ENCODE assay signal across 18 mouse cellular contexts in genomic region chr12:85867125-85867524, GRCm38 (mm10). TPM values are rescaled to one million over a fixed set of nuclear protein-coding genes. Genes with fewer than 3 reads are reported as not detected.
DNase-seq lines count a peak whose midpoint lies in the region; ATAC-seq and TF ChIP-seq lines count a peak whose summit lies in the region.
"Had no signal": no experiment of that assay in that cellular context is flagged by ENCODE, and none has a peak within 500 bp of the region (broad histone marks: within the 10 kb centered on the region; RNA-seq: fewer than 3 reads in every experiment).

No protein-coding gene starts in this region.

- TF ChIP-seq EP300 in liver, postnatal 0 days (IDR thresholded peaks at IDR 0.05; ENCODE audit: low read depth), result no peak

- no peak for DNase-seq in forebrain, postnatal 0 days
- no peak for DNase-seq in forebrain, embryonic 14.5 days (ENCODE audit: low spot score)
- DNase-seq in liver, postnatal 0 days, result no peak
- DNase-seq in liver, result no peak
- DNase-seq in A20 (ENCODE audit: low read depth, low spot score), result peak; percentile 30
- DNase-seq in layer of hippocampus, adult 9-11 months, result no peak
- DNase-seq in cerebellum, adult 18-20 months, result no peak
- DNase-seq: adrenal gland, postnatal 14 days; cerebellum, postnatal 14 days; kidney, adult 18-20 months; lung, postnatal 10 days; right cerebral cortex, postnatal 4 days had no signal

- no peaks in the 10 kb centered on the region; the same call in 1 of the 2 replicates for H3K36me3 ChIP-seq in forebrain, postnatal 0 days (ENCODE audit: insufficient read depth)
- peaks cover 9% of the 10 kb centered on the region; the same call in 1 of the 2 replicates for H3K36me3 ChIP-seq in forebrain, embryonic 14.5 days (ENCODE audit: control insufficient read depth, insufficient read depth, low read length)
- peaks cover 6% of the 10 kb centered on the region; the same call in 1 of the 2 replicates for H3K36me3 ChIP-seq in liver, postnatal 0 days (replicated peaks; ENCODE audit: insufficient read depth, low read length)
- H3K36me3 ChIP-seq: forebrain, embryonic 12.5 days; stomach, embryonic 15.5 days had no signal

- TF ChIP-seq CTCF in forebrain, postnatal 0 days (IDR thresholded peaks at IDR 0.05; ENCODE audit: low read depth), result 0 out of 2 replicates have a peak, but pooled peaks have one; percentile 29
- peak; percentile 15; the same call in 1 of the 2 replicates for TF ChIP-seq CTCF in liver, postnatal 0 days (IDR thresholded peaks at IDR 0.05; ENCODE audit: low read depth)

- H3K27me3 ChIP-seq in forebrain, postnatal 0 days (ENCODE audit: insufficient read depth, low read length), result no peaks in the 10 kb centered on the region
- no peaks in the 10 kb centered on the region for H3K27me3 ChIP-seq in forebrain, embryonic 14.5 days (replicated peaks; ENCODE audit: control insufficient read depth, insufficient read depth, low read length)
- no peaks in the 10 kb centered on the region for H3K27me3 ChIP-seq in liver, postnatal 0 days (ENCODE audit: insufficient read depth, low read length)
- H3K27me3 ChIP-seq: forebrain, embryonic 12.5 days; stomach, embryonic 15.5 days had no signal

- H3K4me2 ChIP-seq in forebrain, postnatal 0 days (ENCODE audit: low read depth), result no peak overlapping the region
- no peak overlapping the region for H3K4me2 ChIP-seq in forebrain, embryonic 14.5 days (ENCODE audit: low read length)
- no peak overlapping the region for H3K4me2 ChIP-seq in liver, postnatal 0 days (ENCODE audit: low read depth, low read length)
- H3K4me2 ChIP-seq: forebrain, embryonic 12.5 days; heart, embryonic 11.5 days; liver, embryonic 11.5 days; midbrain, embryonic 11.5 days; stomach, embryonic 15.5 days had no signal

- H3K27ac ChIP-seq in forebrain, postnatal 0 days (ENCODE audit: low read depth, low read length), result no peak overlapping the region
- H3K27ac ChIP-seq in forebrain, embryonic 14.5 days (ENCODE audit: low read depth, low read length), result no peak overlapping the region
- H3K27ac ChIP-seq in liver, postnatal 0 days (ENCODE audit: low read depth), result no peak overlapping the region
- H3K27ac ChIP-seq: forebrain, embryonic 12.5 days; stomach, embryonic 15.5 days had no signal

- no peak overlapping the region for H3K4me3 ChIP-seq in forebrain, postnatal 0 days (ENCODE audit: low read depth, low read length)
- no peak overlapping the region for H3K4me3 ChIP-seq in forebrain, embryonic 14.5 days (ENCODE audit: low read depth, low read length)
- H3K4me3 ChIP-seq in liver, postnatal 0 days (ENCODE audit: low read depth, low read length), result no peak overlapping the region
- H3K4me3 ChIP-seq: forebrain, embryonic 12.5 days; stomach, embryonic 15.5 days had no signal

- H3K9ac ChIP-seq in forebrain, postnatal 0 days, result no peak overlapping the region
- H3K9ac ChIP-seq in forebrain, embryonic 14.5 days (ENCODE audit: low read length), result no peak overlapping the region
- no peak overlapping the region for H3K9ac ChIP-seq in liver, postnatal 0 days (replicated peaks)
- H3K9ac ChIP-seq: forebrain, embryonic 12.5 days; stomach, embryonic 15.5 days had no signal

- H3K4me1 ChIP-seq in forebrain, postnatal 0 days (ENCODE audit: insufficient read depth), result no peaks in the 10 kb centered on the region
- H3K4me1 ChIP-seq in forebrain, embryonic 14.5 days (ENCODE audit: control insufficient read depth, insufficient read depth, low read length), result peaks cover 2% of the 10 kb centered on the region
- no peaks in the 10 kb centered on the region for H3K4me1 ChIP-seq in liver, postnatal 0 days (ENCODE audit: insufficient read depth)

- ATAC-seq in forebrain, postnatal 0 days, result no peak
- no peak for ATAC-seq in forebrain, embryonic 14.5 days
- no peak for ATAC-seq in liver, postnatal 0 days
- peak; percentile 63 for ATAC-seq in common myeloid progenitor, adult 5-6 weeks (replicated peaks; ENCODE audit: low read depth, poor library complexity, severe bottlenecking)

- H3K9me3 ChIP-seq in forebrain, postnatal 0 days (ENCODE audit: low read length), result no peaks in the 10 kb centered on the region
- no peaks in the 10 kb centered on the region for H3K9me3 ChIP-seq in forebrain, embryonic 14.5 days (replicated peaks; ENCODE audit: control insufficient read depth, low read length)
- H3K9me3 ChIP-seq in liver, postnatal 0 days (ENCODE audit: low read length), result no peaks in the 10 kb centered on the region
- H3K9me3 ChIP-seq: forebrain, embryonic 12.5 days; stomach, embryonic 15.5 days had no signal

RNA-seq across cellular contexts. Expression of gene Ttll5, which starts 42.7 kb away (rescaled TPM):
- 13.2 and 17.5 TPM in 2 replicates for total RNA-seq in forebrain, postnatal 0 days (2014; rRNA removed)
- polyA plus RNA-seq in forebrain, postnatal 0 days (2015; fragmentation: Nextera tagmentation; extraction: Ambion mirVana), result 8.2 and 11.1 TPM in 2 replicates
- polyA plus RNA-seq in forebrain, embryonic 14.5 days (2014; fragmentation: Nextera tagmentation; extraction: Ambion mirVana), result 15.2 and 15.5 TPM in 2 replicates
- polyA plus RNA-seq in liver, postnatal 0 days (2015; fragmentation: Nextera tagmentation; extraction: Ambion mirVana), result 2.8 and 3.0 TPM in 2 replicates
- 23.3 and 27.6 TPM in 2 replicates for total RNA-seq in common myeloid progenitor, adult 5-6 weeks (2017)

RNA-seq across cellular contexts. Expression of gene Erg28, which starts 42.8 kb away (rescaled TPM):
- 68.1 and 75.4 TPM in 2 replicates for total RNA-seq in forebrain, postnatal 0 days (2014; rRNA removed)
- 118 TPM in 2 replicates for polyA plus RNA-seq in forebrain, postnatal 0 days (2015; fragmentation: Nextera tagmentation; extraction: Ambion mirVana)
- 102 and 105 TPM in 2 replicates for polyA plus RNA-seq in forebrain, embryonic 14.5 days (2014; fragmentation: Nextera tagmentation; extraction: Ambion mirVana)
- 85.7 and 94.2 TPM in 2 replicates for polyA plus RNA-seq in liver, postnatal 0 days (2015; fragmentation: Nextera tagmentation; extraction: Ambion mirVana)
- 83.4 and 106 TPM in 2 replicates for total RNA-seq in common myeloid progenitor, adult 5-6 weeks (2017)
